Mouse (Mus musculus) E14TG2a.4 (cell line): ENCODE data around the gene Aip.

Experiments
- CTCF ChIP-seq: conservative IDR thresholded peaks from 2 replicates; pipeline ENCODE4 v1.5.1; 2014; ENCODE audit warnings: low read length
- NANOG ChIP-seq: IDR thresholded peaks from 2 replicates; pipeline ENCODE4 v1.6.1; 2014; ENCODE audit warnings: borderline replicate concordance, low read length, mixed read lengths

DNA sequence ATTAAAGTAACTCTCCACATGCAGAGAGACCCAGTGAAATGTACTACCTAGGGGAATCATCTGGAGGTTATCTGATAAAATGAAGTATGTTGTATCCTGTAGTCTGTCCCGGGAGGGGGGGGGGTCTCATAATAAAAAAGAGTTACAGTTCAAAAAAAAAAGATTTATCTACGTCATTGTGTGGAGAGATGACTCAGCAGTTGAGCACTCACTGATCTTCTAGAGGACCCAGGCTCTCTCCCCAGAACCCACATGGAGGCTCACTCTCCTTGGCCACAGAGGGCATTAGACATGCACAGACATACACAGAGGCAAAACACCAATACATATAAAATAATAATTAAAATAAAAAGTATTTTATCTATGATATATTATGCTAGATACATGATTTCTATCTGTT lies 34.3 kb downstream of the Aip start:
- TF ChIP-seq CTCF, result no peak
- TF ChIP-seq NANOG, result no peak
